Mouse (Mus musculus): ENCODE results near the gene Kazald1.

DNA sequence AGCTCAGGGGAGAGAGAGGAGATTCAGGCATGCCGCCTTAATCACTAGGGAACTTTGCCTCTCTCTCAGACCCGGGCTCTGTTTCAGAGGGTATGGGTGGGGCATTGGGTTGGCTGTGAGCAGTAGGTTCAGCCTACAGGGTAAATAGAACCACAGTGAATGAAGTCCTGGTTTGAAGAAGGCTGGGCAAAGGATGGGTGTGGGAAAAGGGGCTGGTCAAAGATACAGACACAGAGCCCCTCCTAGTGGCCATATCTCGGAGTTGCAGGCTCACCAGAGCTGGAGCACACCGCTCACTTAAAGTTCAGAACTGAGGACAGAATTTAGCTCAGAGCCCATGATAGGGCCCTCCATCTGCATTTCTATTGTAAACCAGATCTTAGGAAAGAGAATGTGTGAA, 43.3 kb upstream of the Kazald1 start:
- TF ChIP-seq CTCF (IDR thresholded peaks at IDR 0.05; ENCODE audit: low read depth) (peak; percentile 87), EP300 (IDR thresholded peaks at IDR 0.05; ENCODE audit: low read depth) (no peak)
